In the genomic region with DNA sequence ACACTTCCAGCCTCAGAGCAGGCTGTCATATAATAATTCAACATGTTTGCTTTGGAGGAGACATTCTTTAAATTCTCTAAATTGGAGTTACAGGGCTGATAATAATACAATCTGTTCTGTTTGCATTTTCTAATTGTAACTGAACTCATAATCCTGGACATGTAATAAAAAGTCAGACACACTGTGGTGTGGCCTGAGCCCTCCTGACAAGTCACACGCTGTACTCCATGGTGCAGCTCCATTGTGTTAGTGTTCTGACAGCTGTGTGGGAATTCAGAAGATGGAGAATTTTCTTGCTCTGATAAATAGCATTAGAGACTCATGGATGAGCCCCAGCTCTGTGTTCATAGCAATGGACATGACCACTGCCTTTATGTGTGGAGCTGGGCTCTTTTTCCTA, we compare ENCODE assay signal across 15 mouse cellular contexts. TPM values are rescaled to one million over a fixed set of nuclear protein-coding genes. Genes with fewer than 3 reads are reported as not detected.
DNase-seq lines count a peak whose midpoint lies in the region; ATAC-seq and TF ChIP-seq lines count a peak whose summit lies in the region.
"Not testable (repeated sequence)": the region's sequence is repeated elsewhere in the genome, so short reads cannot be mapped to it uniquely, and the experiment has no call there.
"Had no signal": no experiment of that assay in that cellular context is flagged by ENCODE, and none has a peak within 500 bp of the region (broad histone marks: within the 10 kb centered on the region; RNA-seq: fewer than 3 reads in every experiment).

No protein-coding gene starts in this region.

- TF ChIP-seq CTCF in kidney, postnatal 0 days (IDR thresholded peaks at IDR 0.05; ENCODE audit: low read depth); lung, embryonic 14.5 days (IDR thresholded peaks at IDR 0.05; ENCODE audit: low read depth): not testable (repeated sequence)

- H3K9me3 ChIP-seq in intestine, embryonic 15.5 days; intestine, embryonic 16.5 days (ENCODE audit: control insufficient read depth, low read length); kidney, embryonic 15.5 days (replicated peaks); kidney, embryonic 16.5 days (ENCODE audit: low read length); kidney, postnatal 0 days (replicated peaks; ENCODE audit: low read length); lung, embryonic 14.5 days (ENCODE audit: low read depth, low read length); lung, embryonic 15.5 days; lung, embryonic 16.5 days (ENCODE audit: control insufficient read depth, low read length): not testable (repeated sequence)

- WGBS in intestine, embryonic 15.5 days, result 21% methylated on average over 1 of the region's 1 CpGs
- WGBS in intestine, embryonic 16.5 days, result 35% methylated on average over 1 of the region's 1 CpGs
- 57% methylated on average over 1 of the region's 1 CpGs for WGBS in kidney, embryonic 15.5 days
- WGBS in kidney, embryonic 16.5 days, result 67% methylated on average over 1 of the region's 1 CpGs
- WGBS in kidney, postnatal 0 days, result 59% methylated on average over 1 of the region's 1 CpGs
- 32% methylated on average over 1 of the region's 1 CpGs for WGBS in lung, embryonic 14.5 days
- 38% methylated on average over 1 of the region's 1 CpGs for WGBS in lung, embryonic 15.5 days
- 40% methylated on average over 1 of the region's 1 CpGs for WGBS in lung, embryonic 16.5 days

- not testable (repeated sequence) for H3K9ac ChIP-seq in intestine, embryonic 15.5 days; intestine, embryonic 16.5 days (ENCODE audit: low read depth, low read length); kidney, embryonic 15.5 days; kidney, embryonic 16.5 days (replicated peaks; ENCODE audit: low read length); kidney, postnatal 0 days (ENCODE audit: low read depth, low read length); lung, embryonic 14.5 days; lung, embryonic 15.5 days; lung, embryonic 16.5 days (ENCODE audit: low read length)

- not testable (repeated sequence) for H3K27ac ChIP-seq in intestine, embryonic 15.5 days; intestine, embryonic 16.5 days (ENCODE audit: low read length); kidney, embryonic 16.5 days (ENCODE audit: low read length); kidney, postnatal 0 days; lung, embryonic 14.5 days (ENCODE audit: low read depth); lung, embryonic 15.5 days; lung, embryonic 16.5 days (ENCODE audit: low read length)
- peak overlapping the region; percentile 56 for H3K27ac ChIP-seq in kidney, embryonic 15.5 days

- DNase-seq in kidney, postnatal 0 days (ENCODE audit: low spot score), result peak; percentile 52
- peak; percentile 5 for DNase-seq in lung, embryonic 14.5 days

- H3K36me3 ChIP-seq in intestine, embryonic 15.5 days; intestine, embryonic 16.5 days (ENCODE audit: control insufficient read depth, insufficient read depth, low read length); kidney, embryonic 15.5 days; kidney, embryonic 16.5 days (ENCODE audit: insufficient read depth, low read length); kidney, postnatal 0 days (ENCODE audit: insufficient read depth, low read length); lung, embryonic 14.5 days (ENCODE audit: insufficient read depth); lung, embryonic 15.5 days; lung, embryonic 16.5 days (ENCODE audit: control insufficient read depth, insufficient read depth, low read length): not testable (repeated sequence)

- not testable (repeated sequence) for H3K4me2 ChIP-seq in intestine, embryonic 15.5 days (replicated peaks); intestine, embryonic 16.5 days (ENCODE audit: low read depth, low read length); kidney, embryonic 15.5 days; kidney, embryonic 16.5 days (replicated peaks; ENCODE audit: low read depth, low read length); kidney, postnatal 0 days (ENCODE audit: low read length); lung, embryonic 14.5 days; lung, embryonic 15.5 days; lung, embryonic 16.5 days (ENCODE audit: low read depth, low read length)

- H3K4me1 ChIP-seq in intestine, embryonic 15.5 days (replicated peaks); intestine, embryonic 16.5 days (ENCODE audit: control insufficient read depth, insufficient read depth, low read length); kidney, embryonic 16.5 days (ENCODE audit: insufficient read depth, low read length); kidney, postnatal 0 days (replicated peaks; ENCODE audit: insufficient read depth, low read length); lung, embryonic 14.5 days (ENCODE audit: insufficient read depth); lung, embryonic 15.5 days; lung, embryonic 16.5 days (replicated peaks; ENCODE audit: control insufficient read depth, insufficient read depth, low read length): not testable (repeated sequence)
- H3K4me1 ChIP-seq in kidney, embryonic 15.5 days, result 0 out of 2 replicates have a peak, but pooled peaks cover 11% of the 10 kb centered on the region

- H3K4me3 ChIP-seq in intestine, embryonic 15.5 days (replicated peaks); intestine, embryonic 16.5 days (ENCODE audit: low read length); kidney, embryonic 15.5 days (replicated peaks); kidney, embryonic 16.5 days (ENCODE audit: low read length); kidney, postnatal 0 days (replicated peaks; ENCODE audit: low read depth, low read length); lung, embryonic 14.5 days (ENCODE audit: low read depth, low read length); lung, embryonic 15.5 days; lung, embryonic 16.5 days (ENCODE audit: low read length): not testable (repeated sequence)

- not testable (repeated sequence) for H3K27me3 ChIP-seq in intestine, embryonic 15.5 days (replicated peaks); intestine, embryonic 16.5 days (replicated peaks; ENCODE audit: control insufficient read depth, insufficient read depth, low read length); kidney, embryonic 15.5 days; kidney, embryonic 16.5 days (ENCODE audit: insufficient read depth, low read length); kidney, postnatal 0 days (ENCODE audit: insufficient read depth, low read length); lung, embryonic 14.5 days (ENCODE audit: insufficient read depth, low read length); lung, embryonic 15.5 days; lung, embryonic 16.5 days (ENCODE audit: control insufficient read depth, insufficient read depth, low read depth, low read length)

- peak; percentile 55; the same call in 1 of the 2 replicates for ATAC-seq in intestine, embryonic 15.5 days
- ATAC-seq in intestine, embryonic 16.5 days, result peak; percentile 43; the same call in 1 of the 2 replicates
- not testable (repeated sequence) for ATAC-seq in kidney, embryonic 15.5 days (replicated peaks; ENCODE audit: low FRiP score); kidney, postnatal 0 days (replicated peaks; ENCODE audit: low FRiP score, low read depth)
- ATAC-seq in kidney, embryonic 16.5 days (ENCODE audit: low FRiP score, low TSS enrichment), result 0 out of 2 replicates have a peak, but pooled peaks have one; percentile 25
- peak; percentile 66; the same call in 1 of the 2 replicates for ATAC-seq in lung, embryonic 14.5 days (ENCODE audit: insufficient read depth)
- peak; percentile 56; the same call in 1 of the 2 replicates for ATAC-seq in lung, embryonic 15.5 days (ENCODE audit: borderline replicate concordance, extremely low read depth, low FRiP score, low TSS enrichment)
- peak; percentile 52; the same call in 1 of the 2 replicates for ATAC-seq in lung, embryonic 16.5 days (ENCODE audit: low read depth)

RNA-seq across cellular contexts. Expression of a gene that starts 58.2 kb away (rescaled TPM):
- not detected in 2 replicates for polyA plus RNA-seq in intestine, embryonic 15.5 days (2015; fragmentation: Nextera tagmentation; extraction: Ambion mirVana)
- polyA plus RNA-seq in intestine, embryonic 16.5 days (2015; fragmentation: Nextera tagmentation; extraction: Ambion mirVana), result not detected in 2 replicates
- not detected in 2 replicates for polyA plus RNA-seq in kidney, embryonic 15.5 days (2015; fragmentation: Nextera tagmentation; extraction: Ambion mirVana)
- polyA plus RNA-seq in kidney, embryonic 16.5 days (2015; fragmentation: Nextera tagmentation; extraction: Ambion mirVana), result not detected in 2 replicates
- 0.06 TPM in 1 of 2 replicates, not detected in the other for polyA plus RNA-seq in kidney, postnatal 0 days (2015; fragmentation: Nextera tagmentation; extraction: Ambion mirVana)
- not detected in 2 replicates for polyA plus RNA-seq in lung, embryonic 14.5 days (2014; fragmentation: Nextera tagmentation; extraction: Ambion mirVana)
- polyA plus RNA-seq in lung, embryonic 15.5 days (2015; fragmentation: Nextera tagmentation; extraction: Ambion mirVana), result not detected in 2 replicates
- not detected in 2 replicates for polyA plus RNA-seq in lung, embryonic 16.5 days (2015; fragmentation: Nextera tagmentation; extraction: Ambion mirVana)
- polyA plus RNA-seq: activated CD4-positive, CD25-positive, alpha-beta regulatory T cell, adult 4 months; adrenal gland, adult 2 months; brain, embryonic 14.5 days; C2C12; CD4-positive, CD25-positive, alpha-beta regulatory T cell, adult 4 months; G1E; Patski had no signal
